Mouse (Mus musculus) spleen, adult 2 months (tissue): ENCODE measurements around the gene Mylk2.

Experiments used
- CTCF ChIP-seq: fragments of 200-500 bp; IDR thresholded peaks from 2 replicates; pipeline ENCODE4 v1.5.1; 2011; ENCODE audit warnings: mild to moderate bottlenecking, inconsistent platforms; ENCODE audit not compliant: insufficient read depth, insufficient read length, insufficient replicate concordance; ENCODE audit errors: extremely low read depth
- POLR2A ChIP-seq: fragments of 200-500 bp; IDR thresholded peaks from 2 replicates; pipeline ENCODE4 v1.6.1; 2011; ENCODE audit warnings: low read depth, low read length, inconsistent platforms

- no peak for TF ChIP-seq CTCF
- TF ChIP-seq POLR2A = no peak
Measured at GRCm38 (mm10) chr2:152880898-152881297, 30.3 kb upstream of the Mylk2 start.
